Mouse (Mus musculus) MEL (cell line): ENCODE results near the gene Mrln.

ENCODE experiments used
- CTCF ChIP-seq, 3 experiments: IDR thresholded peaks in 2 of 3; conservative IDR thresholded peaks in 1 of 3; 2 replicates each; pipeline ENCODE4 v1.5.1; 2011 to 2012; ENCODE audit warnings: low read length in 3 of 3, low read depth in 2 of 3, mild to moderate bottlenecking in 2 of 3, improper control_type of control experiment in 1 of 3, inconsistent platforms in 1 of 3, mixed read lengths in 1 of 3, moderate library complexity in 1 of 3; ENCODE audit not compliant: control insufficient read depth in 1 of 3, insufficient read depth in 1 of 3, poor library complexity in 1 of 3, severe bottlenecking in 1 of 3
- EP300 ChIP-seq, 2 experiments: IDR thresholded peaks; 2 replicates each; pipeline ENCODE4 v1.6.1; 2011; ENCODE audit warnings: improper control_type of control experiment in 2 of 2, low read length in 2 of 2, low read depth in 1 of 2, mild to moderate bottlenecking in 1 of 2
- NELFE ChIP-seq: IDR thresholded peaks from 2 replicates; pipeline ENCODE4 v1.6.1; 2011; ENCODE audit warnings: low read depth, low read length, improper control_type of control experiment
- POLR2A ChIP-seq, 2 experiments: IDR thresholded peaks; 2 replicates each; pipeline ENCODE4 v1.6.1; 2011 to 2012; ENCODE audit warnings: low read length in 2 of 2, mild to moderate bottlenecking in 2 of 2, control low read depth in 1 of 2, improper control_type of control experiment in 1 of 2, low read depth in 1 of 2, moderate library complexity in 1 of 2; ENCODE audit not compliant: control insufficient read depth in 1 of 2, insufficient read depth in 1 of 2, poor library complexity in 1 of 2
- POLR2AphosphoS2 ChIP-seq: IDR thresholded peaks from 2 replicates; pipeline ENCODE4 v1.6.1; 2011; ENCODE audit warnings: low read length, improper control_type of control experiment
- TAL1 ChIP-seq: IDR thresholded peaks from 2 replicates; pipeline ENCODE4 v1.6.1; 2012; ENCODE audit warnings: mild to moderate bottlenecking, inconsistent platforms, low read length, moderate library complexity, mixed read lengths
- USF2 ChIP-seq, 2 experiments: IDR thresholded peaks; 2 replicates each; pipeline ENCODE4 v1.6.1; 2011 to 2012; ENCODE audit warnings: improper control_type of control experiment in 2 of 2, low read length in 2 of 2, borderline replicate concordance in 1 of 2, inconsistent platforms in 1 of 2, low read depth in 1 of 2, mild to moderate bottlenecking in 1 of 2; ENCODE audit not compliant: insufficient read depth in 1 of 2
- ZKSCAN1 ChIP-seq: IDR thresholded peaks from 2 replicates; pipeline ENCODE4 v1.6.1; 2012; ENCODE audit warnings: low read depth, mild to moderate bottlenecking, inconsistent platforms, low read length, improper control_type of control experiment, moderate library complexity

GRCm38 (mm10) chr10:70224571-70224970 is 20.1 kb downstream of the Mrln start:
- TF ChIP-seq NELFE (no peak), USF2 (IDR thresholded peaks at IDR 0.05; ENCODE audit: borderline replicate concordance in 1 of 2, insufficient read depth in 1 of 2, low read depth in 1 of 2, low read length in 2 of 2) (no peak), CTCF (IDR thresholded peaks at IDR 0.05 in 2 of 3, conservative IDR thresholded peaks at IDR 0.05 in 1 of 3; ENCODE audit: control insufficient read depth in 1 of 3, insufficient read depth in 1 of 3, low read depth in 2 of 3, low read length in 3 of 3, poor library complexity in 1 of 3, severe bottlenecking in 1 of 3) (no peak), TAL1 (no peak), POLR2A (IDR thresholded peaks at IDR 0.05; ENCODE audit: control insufficient read depth in 1 of 2, insufficient read depth in 1 of 2, low read depth in 1 of 2, low read length in 2 of 2, poor library complexity in 1 of 2) (no peak), ZKSCAN1 (no peak), POLR2AphosphoS2 (no peak), EP300 (IDR thresholded peaks at IDR 0.05; ENCODE audit: low read depth in 1 of 2, low read length in 2 of 2) (no peak)
